Mouse (Mus musculus) hindbrain, embryonic 10.5 days (tissue): ENCODE measurements at regions not wholly inside any gene's neighbourhood (a gene's known extent, or its start where the extent isn't known, plus 50 kb on each side); places are given as distances from the start of the nearest gene placed in this dataset.
"Not testable (repeated sequence)": the region's sequence is repeated elsewhere in the genome, so short reads cannot be mapped to it uniquely, and the experiment has no call there.

Source experiments
- DNase-seq: peaks from one replicate; pipeline ENCODE4 v3.0.0-alpha.2; 2017; ENCODE audit warnings: low spot score
- H3K27ac ChIP-seq: fragments of 300-500 bp; sonication (generic); 2 replicates; pipeline ENCODE4 v1.5.1; 2016; ENCODE audit warnings: mild to moderate bottlenecking, moderate library complexity
- H3K27me3 ChIP-seq: fragments of 300-500 bp; sonication (generic); 2 replicates; pipeline ENCODE4 v1.6.1; 2016; ENCODE audit warnings: mild to moderate bottlenecking; ENCODE audit not compliant: poor library complexity, insufficient read depth, severe bottlenecking
- H3K36me3 ChIP-seq: fragments of 300-500 bp; sonication (generic); 2 replicates; pipeline ENCODE4 v1.6.1; 2016; ENCODE audit warnings: mild to moderate bottlenecking, moderate library complexity
- H3K4me1 ChIP-seq: fragments of 300-500 bp; sonication (generic); replicated peaks from 2 replicates; pipeline ENCODE4 v1.6.1; 2016; ENCODE audit warnings: mild to moderate bottlenecking
- H3K4me3 ChIP-seq: fragments of 300-500 bp; sonication (generic); 2 replicates; pipeline ENCODE4 v1.5.1; 2016; ENCODE audit warnings: mild to moderate bottlenecking, moderate library complexity
- H3K9me3 ChIP-seq: fragments of 300-500 bp; sonication (generic); 2 replicates; pipeline ENCODE4 v1.6.1; 2016; ENCODE audit warnings: mild to moderate bottlenecking, moderate library complexity
- WGBS: fragments of 180-500 bp; shearing (Covaris S2); methylation state at CpG from one replicate; pipeline ENCODE4 v1.1.7; 2016; 5-methylcytosine and 5-hydroxymethylcytosine counted together

DNA sequence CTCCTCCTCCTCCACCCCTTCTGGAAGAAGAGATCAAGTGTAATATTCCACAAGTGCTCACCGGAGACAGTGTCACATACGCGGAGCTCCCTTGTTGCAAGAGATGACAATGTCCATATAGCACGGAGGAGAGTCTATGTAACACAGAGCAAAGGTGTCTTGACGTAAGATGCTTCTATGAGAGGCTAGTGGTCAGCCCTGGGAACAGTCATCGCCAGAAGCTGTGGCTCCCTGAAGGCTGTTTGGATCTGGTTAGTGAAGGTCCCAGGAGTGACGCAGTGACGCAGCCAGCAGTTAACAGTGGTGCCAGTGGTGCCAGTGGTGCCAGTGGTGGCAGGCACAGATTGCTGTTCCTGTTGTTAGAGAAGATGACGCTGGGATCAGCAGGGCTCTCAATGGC is 66.9 kb downstream of the Twistnb start:
- H3K36me3 ChIP-seq, result no peaks in the 10 kb centered on the region
- no peak overlapping the region for H3K4me3 ChIP-seq
- H3K4me1 ChIP-seq, result no peaks in the 10 kb centered on the region
- DNase-seq, result no peak
- 91% methylated on average over 9 of the region's 9 CpGs for WGBS
- no peak overlapping the region for H3K27ac ChIP-seq
- no peaks in the 10 kb centered on the region for H3K27me3 ChIP-seq
- H3K9me3 ChIP-seq, result no peaks in the 10 kb centered on the region

DNA sequence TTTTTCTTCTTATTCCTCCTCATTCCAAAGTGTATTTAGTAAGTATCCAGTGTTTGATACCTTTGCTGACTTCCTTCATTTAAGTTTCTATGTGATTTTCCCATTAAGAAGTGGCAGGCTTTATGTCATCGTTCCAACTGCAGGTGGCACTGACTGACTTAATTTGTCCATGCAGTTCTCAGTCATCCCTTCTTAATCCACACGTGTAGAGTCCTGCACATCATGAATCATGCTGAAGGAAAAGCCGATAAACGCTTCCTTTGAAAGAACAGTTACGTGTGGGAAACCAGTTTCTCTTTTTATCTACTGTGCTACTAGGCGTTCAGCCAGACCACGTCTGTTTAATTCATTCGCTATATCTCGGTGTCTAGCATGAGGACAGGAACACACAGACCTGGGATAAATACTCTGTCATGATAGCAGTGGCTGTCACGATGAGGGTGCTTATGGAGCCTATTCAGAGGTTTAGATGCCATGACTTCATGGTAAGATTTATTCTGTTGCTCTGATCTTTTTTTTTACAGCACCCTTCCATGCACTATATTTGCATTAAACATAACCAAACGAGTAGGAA is 68.0 kb downstream of the Twistnb start:
- no peak for DNase-seq
- Histone ChIP-seq H3K9me3 (no peaks in the 10 kb centered on the region), H3K4me1 (no peaks in the 10 kb centered on the region), H3K4me3 (no peak overlapping the region), H3K27ac (no peak overlapping the region), H3K36me3 (no peaks in the 10 kb centered on the region), H3K27me3 (no peaks in the 10 kb centered on the region)
- WGBS, result 80% methylated on average over 11 of the region's 11 CpGs

DNA sequence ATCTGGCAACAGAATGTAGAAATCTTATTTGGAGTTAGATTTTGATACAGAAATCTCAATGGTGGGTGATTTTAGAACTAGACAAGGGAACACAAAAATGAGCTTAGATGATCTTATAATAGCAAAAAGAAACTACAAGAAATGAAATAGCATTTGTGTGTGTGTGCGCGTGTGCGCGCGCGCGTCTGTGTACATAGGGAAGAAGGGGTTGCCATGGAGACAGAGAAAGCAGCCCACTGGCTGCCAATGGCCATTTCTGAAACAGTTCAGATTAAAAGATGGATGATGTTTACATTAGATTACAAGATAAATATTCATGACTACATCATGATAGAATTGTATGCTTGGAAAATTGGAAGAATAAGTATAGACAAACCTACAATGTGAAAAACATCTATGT is 112.1 kb downstream of the Twistnb start:
- Histone ChIP-seq H3K4me1 (no peaks in the 10 kb centered on the region), H3K36me3 (no peaks in the 10 kb centered on the region), H3K4me3 (no peak overlapping the region), H3K27me3 (no peaks in the 10 kb centered on the region), H3K27ac (no peak overlapping the region), H3K9me3 (no peaks in the 10 kb centered on the region)
- WGBS, result 97% methylated on average over 7 of the region's 7 CpGs
- no peak for DNase-seq

DNA sequence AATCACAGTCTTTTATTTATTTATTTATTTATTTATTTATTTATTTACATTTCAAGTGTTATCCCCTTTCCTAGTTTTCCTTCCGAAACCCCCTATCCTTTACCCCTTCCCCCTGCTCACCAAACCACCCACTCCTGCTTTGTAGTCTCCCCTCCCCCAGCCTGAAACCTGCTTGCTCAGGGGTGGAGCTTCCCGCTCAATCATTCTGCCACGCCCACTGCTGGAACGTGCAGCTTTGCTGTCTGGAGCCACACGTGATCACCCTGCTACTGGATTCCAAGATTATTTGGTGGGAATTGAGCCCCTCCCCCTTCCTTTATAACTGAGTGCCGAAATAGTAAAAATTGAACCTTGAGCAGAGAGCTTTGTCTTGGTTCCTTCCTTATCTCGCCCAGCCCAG is 122.2 kb downstream of the Twistnb start:
- 53% methylated on average over 7 of the region's 7 CpGs for WGBS
- DNase-seq, H3K27me3 ChIP-seq, H3K27ac ChIP-seq, H3K9me3 ChIP-seq, H3K36me3 ChIP-seq, H3K4me3 ChIP-seq: not testable (repeated sequence)
- H3K4me1 ChIP-seq, result peaks cover 19% of the 10 kb centered on the region

DNA sequence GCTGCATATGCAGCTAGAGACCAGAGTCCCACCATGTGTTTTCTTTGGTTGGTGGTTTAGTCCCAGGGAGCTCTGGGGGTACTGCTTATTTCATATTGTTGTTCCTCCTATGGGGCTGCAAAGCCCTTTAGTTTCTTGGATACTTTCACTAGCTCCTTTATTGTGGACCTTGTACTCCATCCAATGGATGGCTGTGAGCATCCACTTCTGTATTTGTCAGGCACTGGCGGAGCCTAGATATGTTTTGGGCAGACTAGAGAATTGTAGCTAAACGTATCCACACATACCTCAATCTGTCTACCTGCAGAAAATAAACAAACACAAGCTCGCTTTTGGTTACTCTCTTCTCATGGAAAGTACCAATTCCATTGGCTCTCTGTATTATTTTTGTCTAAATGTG is 122.8 kb downstream of the Twistnb start:
- H3K4me3 ChIP-seq, result no peak overlapping the region
- no peaks in the 10 kb centered on the region for H3K9me3 ChIP-seq
- no peak for DNase-seq
- H3K27me3 ChIP-seq, result no peaks in the 10 kb centered on the region
- H3K36me3 ChIP-seq, result no peaks in the 10 kb centered on the region
- WGBS, result 92% methylated on average over 3 of the region's 3 CpGs
- peaks cover 19% of the 10 kb centered on the region for H3K4me1 ChIP-seq
- no peak overlapping the region for H3K27ac ChIP-seq

DNA sequence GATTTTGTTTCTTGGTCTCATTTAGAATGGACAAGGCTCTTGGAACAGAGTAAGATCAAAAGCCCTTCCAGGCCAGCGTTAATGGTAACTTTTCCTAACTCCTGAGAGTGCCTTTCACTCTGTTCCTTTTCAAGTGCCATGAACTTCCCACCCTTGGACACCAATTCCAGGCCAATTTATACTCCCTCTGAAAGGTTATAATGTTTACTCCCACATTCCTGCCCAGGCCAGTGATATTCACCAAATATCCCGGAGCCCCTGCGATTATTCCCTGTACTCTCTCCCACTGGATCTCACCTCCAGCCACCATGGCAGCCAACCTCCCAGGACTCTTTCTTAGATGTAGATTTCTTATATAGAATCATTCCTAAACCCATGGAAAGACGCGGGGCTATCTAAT is 123.2 kb downstream of the Twistnb start:
- WGBS, result 93% methylated on average over 5 of the region's 5 CpGs

DNA sequence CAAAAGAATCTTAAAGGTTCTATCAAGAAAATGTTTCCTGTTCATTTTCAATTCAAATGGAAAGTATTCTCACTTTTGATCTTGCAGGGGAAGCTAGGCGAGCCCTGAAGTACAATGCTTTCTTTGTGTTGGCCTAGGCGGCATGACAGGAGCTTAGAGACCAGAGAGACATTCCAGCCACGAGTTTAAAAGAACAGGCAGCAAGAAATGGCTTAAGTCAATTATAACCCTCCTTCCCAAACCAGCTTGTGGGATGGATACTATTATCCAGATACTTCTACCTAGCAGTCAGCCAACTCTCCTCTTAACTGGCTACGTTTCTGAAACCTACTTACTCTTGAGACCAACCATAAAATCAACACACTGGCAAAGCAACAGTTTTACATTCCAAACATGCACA is 124.3 kb downstream of the Twistnb start:
- H3K27ac ChIP-seq, result peak overlapping the region; percentile 67
- H3K4me3 ChIP-seq, result no peak overlapping the region
- no peaks in the 10 kb centered on the region for H3K27me3 ChIP-seq
- peaks cover 19% of the 10 kb centered on the region for H3K4me1 ChIP-seq
- no peaks in the 10 kb centered on the region for H3K9me3 ChIP-seq
- 8% methylated on average over 4 of the region's 4 CpGs for whole genome bisulfite sequencing
- peak; percentile 9 for DNase-seq
- H3K36me3 ChIP-seq, result no peaks in the 10 kb centered on the region

More for the DNA sequence above, 123.2 kb downstream of the Twistnb start:
- Histone ChIP-seq H3K27me3 (no peaks in the 10 kb centered on the region), H3K36me3 (no peaks in the 10 kb centered on the region), H3K9me3 (no peaks in the 10 kb centered on the region), H3K27ac (peak overlapping the region; percentile 53; the same call in 1 of the 2 replicates), H3K4me3 (no peak overlapping the region), H3K4me1 (peaks cover 19% of the 10 kb centered on the region)
- DNase-seq, result no peak

DNA sequence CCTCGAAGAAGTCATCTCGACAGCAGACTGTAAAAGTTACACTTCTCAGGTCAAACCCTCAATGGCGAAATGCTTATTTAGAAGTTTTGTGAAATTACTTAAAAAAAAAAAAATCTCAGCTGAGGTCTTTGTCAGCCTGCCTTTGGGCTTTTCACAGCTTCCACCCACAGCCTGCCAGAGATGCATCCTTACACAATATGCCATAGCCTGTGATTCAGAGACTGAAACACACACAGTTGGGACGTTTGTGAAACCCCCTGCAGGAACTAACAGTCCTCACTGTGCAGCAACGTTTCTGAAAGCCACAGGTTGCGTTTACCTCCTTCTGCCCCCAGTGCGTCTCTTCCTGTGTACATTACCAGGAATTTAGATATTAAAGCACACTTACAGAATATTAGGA is 131.7 kb downstream of the Twistnb start:
- Histone ChIP-seq H3K4me3 (no peak overlapping the region), H3K4me1 (no peaks in the 10 kb centered on the region), H3K9me3 (no peaks in the 10 kb centered on the region), H3K27ac (no peak overlapping the region), H3K36me3 (no peaks in the 10 kb centered on the region), H3K27me3 (no peaks in the 10 kb centered on the region)
- DNase-seq, result no peak
- 59% methylated on average over 7 of the region's 7 CpGs for WGBS

DNA sequence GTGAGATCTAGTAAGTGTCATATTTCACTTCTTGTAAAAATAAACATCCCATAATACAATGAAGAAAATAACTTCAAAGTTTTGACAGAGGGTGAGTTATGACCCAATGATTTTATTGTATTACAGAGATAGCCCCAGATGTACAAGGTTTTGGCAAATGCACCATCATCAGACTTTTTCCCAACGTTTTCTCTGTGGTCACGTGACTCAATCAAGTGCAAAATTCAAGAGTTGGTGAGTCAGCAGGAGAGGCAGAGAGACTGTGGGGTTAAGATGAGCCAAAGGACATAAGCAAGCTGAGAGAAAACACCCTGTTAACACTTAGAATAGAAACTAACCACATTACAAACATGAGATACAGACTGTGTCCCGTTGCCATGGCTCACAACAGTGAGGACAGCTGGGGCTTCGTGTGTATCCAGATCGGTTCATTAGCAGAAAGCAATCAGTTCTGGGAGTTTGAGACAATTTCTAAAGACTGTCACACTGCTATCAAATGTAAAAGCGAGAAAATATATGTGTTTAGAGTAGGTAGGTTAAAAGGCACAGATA is 148.5 kb downstream of the Twistnb start:
- Histone ChIP-seq H3K27me3 (no peaks in the 10 kb centered on the region), H3K27ac (no peak overlapping the region), H3K4me3 (no peak overlapping the region), H3K4me1 (no peaks in the 10 kb centered on the region), H3K9me3 (no peaks in the 10 kb centered on the region), H3K36me3 (no peaks in the 10 kb centered on the region)
- 76% methylated on average over 6 of the region's 6 CpGs for WGBS
- DNase-seq, result no peak

DNA sequence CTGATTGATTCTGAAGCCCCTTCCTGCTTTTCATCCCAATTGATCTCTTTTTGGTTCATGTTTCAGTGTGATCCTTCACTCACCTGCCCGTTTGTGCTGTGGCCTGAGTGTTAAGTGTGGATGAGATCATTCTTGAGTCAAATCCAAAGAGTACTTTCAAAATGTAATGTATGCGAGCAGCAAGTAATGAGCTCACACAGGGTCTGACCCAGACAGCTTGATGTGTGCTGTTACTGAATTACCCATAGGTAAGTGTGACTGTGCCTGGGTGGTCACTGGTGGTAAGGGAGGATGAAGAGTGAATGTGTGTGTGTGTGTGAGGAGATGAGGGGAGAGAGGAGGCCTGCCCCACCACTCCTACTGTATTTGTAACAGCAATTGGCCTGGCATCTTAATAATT is 151.4 kb downstream of the Twistnb start:
- Histone ChIP-seq H3K27me3 (no peaks in the 10 kb centered on the region), H3K36me3 (no peaks in the 10 kb centered on the region), H3K27ac (no peak overlapping the region), H3K4me1 (no peaks in the 10 kb centered on the region), H3K9me3 (no peaks in the 10 kb centered on the region), H3K4me3 (no peak overlapping the region)
- DNase-seq, result no peak
- WGBS, result 74% methylated on average over 2 of the region's 2 CpGs

DNA sequence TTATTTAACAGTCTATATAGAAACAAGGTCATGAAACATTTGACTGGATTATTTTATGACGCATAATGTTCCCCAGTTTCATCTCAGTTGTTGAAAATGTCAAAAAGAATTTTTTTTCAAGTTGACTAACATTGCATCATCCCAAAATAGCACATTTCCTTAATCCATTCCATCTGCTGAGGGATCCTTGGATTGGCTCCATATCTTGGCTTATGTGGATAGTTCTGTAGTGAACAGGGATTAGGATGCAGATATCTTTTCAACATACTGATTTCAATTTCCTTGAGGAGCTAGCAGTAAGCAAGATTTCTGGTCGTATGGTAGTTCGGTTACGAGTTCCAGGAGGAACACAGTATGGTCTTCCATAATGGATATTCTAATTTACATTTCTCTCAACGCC is 161.6 kb downstream of the Twistnb start:
- DNase-seq, result no peak
- Histone ChIP-seq H3K4me1 (peaks cover 5% of the 10 kb centered on the region; the same call in 1 of the 2 replicates), H3K27me3 (no peaks in the 10 kb centered on the region), H3K36me3 (no peaks in the 10 kb centered on the region), H3K4me3 (no peak overlapping the region), H3K27ac (no peak overlapping the region), H3K9me3 (no peaks in the 10 kb centered on the region)
- 82% methylated on average over 5 of the region's 5 CpGs for WGBS

DNA sequence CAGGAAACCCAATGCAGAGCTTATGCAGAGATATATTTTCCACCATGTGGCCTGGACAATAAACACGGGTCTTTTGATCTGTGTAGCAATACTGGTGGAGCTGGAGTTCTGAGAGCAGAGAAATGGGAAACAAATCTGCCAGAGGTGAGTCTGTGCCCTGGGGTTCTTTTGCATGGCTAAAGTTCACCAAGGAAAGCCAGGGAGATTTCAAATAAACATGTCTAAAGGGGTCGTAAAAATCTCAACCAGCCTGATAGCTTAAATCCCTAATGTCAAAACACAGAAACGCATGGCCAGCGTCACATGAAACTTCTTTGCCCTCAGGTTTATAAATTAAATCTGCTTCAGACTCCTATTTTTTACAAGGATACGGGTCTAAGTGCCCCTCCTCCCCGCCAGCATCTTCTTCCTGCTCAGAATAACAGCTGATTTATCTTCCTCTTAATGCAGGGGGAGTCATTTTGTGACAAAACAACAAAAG is 163.0 kb downstream of the Twistnb start:
- H3K9me3 ChIP-seq, result no peaks in the 10 kb centered on the region
- no peaks in the 10 kb centered on the region for H3K36me3 ChIP-seq
- no peak for DNase-seq
- 53% methylated on average over 6 of the region's 6 CpGs for WGBS
- no peaks in the 10 kb centered on the region for H3K27me3 ChIP-seq
- peak overlapping the region; percentile 31; the same call in 1 of the 2 replicates for H3K27ac ChIP-seq
- no peak overlapping the region for H3K4me3 ChIP-seq
- H3K4me1 ChIP-seq, result peaks cover 5% of the 10 kb centered on the region; the same call in 1 of the 2 replicates

DNA sequence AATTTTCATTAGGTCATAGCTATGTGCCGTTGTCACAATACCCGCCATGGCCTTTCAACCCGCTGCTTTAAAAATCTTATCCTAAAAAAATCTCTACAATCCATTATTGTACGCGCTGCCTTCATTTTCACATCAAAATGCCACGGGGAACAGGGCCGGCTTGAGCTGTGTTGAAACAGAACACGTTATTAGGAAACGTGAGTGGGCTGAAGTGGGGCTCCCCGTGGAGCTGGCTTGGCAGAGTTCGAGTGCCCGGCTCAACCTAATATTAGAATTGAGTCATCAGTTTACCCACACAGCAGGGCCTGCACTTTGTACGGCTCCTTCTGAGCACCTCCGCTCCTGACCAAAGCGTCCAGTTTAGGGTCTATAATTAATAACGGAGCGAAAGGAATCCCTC is 163.5 kb downstream of the Twistnb start:
- 0 out of 2 replicates have a peak overlapping the region, but pooled peaks have one; percentile 45 for H3K27ac ChIP-seq
- no peak for DNase-seq
- WGBS, result 63% methylated on average over 17 of the region's 17 CpGs

More for the DNA sequence above, 163.5 kb downstream of the Twistnb start:
- H3K36me3 ChIP-seq, result no peaks in the 10 kb centered on the region
- H3K4me1 ChIP-seq, result peaks cover 5% of the 10 kb centered on the region; the same call in 1 of the 2 replicates
- no peaks in the 10 kb centered on the region for H3K9me3 ChIP-seq
- H3K4me3 ChIP-seq, result no peak overlapping the region
- H3K27me3 ChIP-seq, result no peaks in the 10 kb centered on the region
